Mouse (Mus musculus): ENCODE measurements at regions not wholly inside any gene's neighbourhood (a gene's known extent, or its start where the extent isn't known, plus 50 kb on each side); places are given as distances from the start of the nearest gene placed in this dataset.

DNA sequence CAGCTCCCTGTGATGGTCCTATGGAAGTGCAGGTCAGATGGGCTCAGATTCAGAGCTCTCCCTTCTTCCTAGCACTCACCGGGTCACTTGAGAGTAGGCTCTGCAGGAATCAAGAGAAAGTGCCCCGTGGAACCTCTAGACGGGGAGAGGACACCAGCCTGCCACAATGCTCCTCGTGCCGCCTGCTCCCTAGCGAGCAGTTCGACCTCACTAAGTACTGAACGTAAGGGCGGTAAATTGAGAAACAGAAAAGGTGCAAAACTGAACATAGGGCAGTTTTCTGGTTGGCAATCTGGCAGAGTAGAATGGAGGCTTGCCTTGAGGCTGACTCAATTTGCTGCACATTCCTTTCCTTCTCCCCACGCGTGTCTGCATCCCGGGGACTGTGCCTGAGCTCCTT, 115.7 kb downstream of the Zfp706 start:
- TF ChIP-seq CTCF (IDR thresholded peaks at IDR 0.05; ENCODE audit: control insufficient read depth, insufficient read depth, low read length): no peak
- no peak for TF ChIP-seq POLR2A (IDR thresholded peaks at IDR 0.05; ENCODE audit: borderline replicate concordance, control insufficient read depth, low read depth, low read length)

Data from bone marrow, adult 2 months (tissue).